Mouse (Mus musculus): ENCODE results near the gene Faap20. TPM values are rescaled to one million over a fixed set of nuclear protein-coding genes. Genes with fewer than 3 reads are reported as not detected.

The Faap20 gene
- polyA plus RNA-seq, 1 experiment from 2014 or later = 23.1 TPM

GRCm38 (mm10) chr4:155214793-155215192 lies 34.8 kb upstream of the Faap20 start:
- ATAC-seq (no peak), DNase-seq (no peak)
- Histone ChIP-seq H3K9ac (replicated peaks) (no peak overlapping the region), H3K27me3 (ENCODE audit: insufficient read depth, low read length) (no peaks in the 10 kb centered on the region), H3K36me3 (replicated peaks; ENCODE audit: insufficient read depth, low read length) (no peaks in the 10 kb centered on the region; the same call in 1 of the 2 replicates), H3K27ac (ENCODE audit: low read depth) (peak overlapping the region; percentile 22; the same call in 1 of the 2 replicates), H3K4me2 (ENCODE audit: low read depth, low read length) (no peak overlapping the region; the same call in 1 of the 2 replicates), H3K4me1 (ENCODE audit: insufficient read depth) (peaks cover 66% of the 10 kb centered on the region), H3K4me3 (ENCODE audit: low read depth, low read length) (no peak overlapping the region), H3K9me3 (ENCODE audit: low read length) (no peaks in the 10 kb centered on the region)
- no peak for TF ChIP-seq EP300 (IDR thresholded peaks at IDR 0.05; ENCODE audit: low read depth)
- TF ChIP-seq CTCF (IDR thresholded peaks at IDR 0.05; ENCODE audit: low read depth) = no peak
- 72% methylated on average over 10 of the region's 10 CpGs for WGBS (ENCODE audit: insufficient replicate concordance)

GRCm38 (mm10) chr4:155215203-155215602 lies 34.4 kb upstream of the Faap20 start:
- 67% methylated on average over 9 of the region's 9 CpGs for WGBS (ENCODE audit: insufficient replicate concordance)
- H3K27ac ChIP-seq (ENCODE audit: low read depth) = 0 out of 2 replicates have a peak overlapping the region, but pooled peaks have one; percentile 23
- H3K9me3 ChIP-seq (ENCODE audit: low read length) = no peaks in the 10 kb centered on the region
- H3K36me3 ChIP-seq (replicated peaks; ENCODE audit: insufficient read depth, low read length) = no peaks in the 10 kb centered on the region; the same call in 1 of the 2 replicates
- H3K9ac ChIP-seq (replicated peaks) = no peak overlapping the region
- DNase-seq (no peak), ATAC-seq (no peak)
- peaks cover 70% of the 10 kb centered on the region for H3K4me1 ChIP-seq (ENCODE audit: insufficient read depth)
- no peak overlapping the region for H3K4me3 ChIP-seq (ENCODE audit: low read depth, low read length)
- H3K4me2 ChIP-seq (ENCODE audit: low read depth, low read length) = peak overlapping the region; percentile 7; the same call in 1 of the 2 replicates
- no peaks in the 10 kb centered on the region for H3K27me3 ChIP-seq (ENCODE audit: insufficient read depth, low read length)
- TF ChIP-seq EP300 (IDR thresholded peaks at IDR 0.05; ENCODE audit: low read depth) (no peak), CTCF (IDR thresholded peaks at IDR 0.05; ENCODE audit: low read depth) (no peak)

GRCm38 (mm10) chr4:155215773-155216630 lies 33.6 kb upstream of the Faap20 start:
- no peak overlapping the region for H3K9ac ChIP-seq (replicated peaks)
- H3K27ac ChIP-seq (ENCODE audit: low read depth) = 0 out of 2 replicates have a peak overlapping the region, but pooled peaks have one; percentile 41

GRCm38 (mm10) chr4:155217241-155218103 lies 32.1 kb upstream of the Faap20 start:
- peak overlapping the region; percentile 41 for H3K27ac ChIP-seq (ENCODE audit: low read depth)
- no peaks in the 10 kb centered on the region for H3K27me3 ChIP-seq (ENCODE audit: insufficient read depth, low read length)
- H3K4me1 ChIP-seq (ENCODE audit: insufficient read depth) = peaks cover 76% of the 10 kb centered on the region
- H3K4me2 ChIP-seq (ENCODE audit: low read depth, low read length) = peak overlapping the region; percentile 41
- DNase-seq (peak; percentile 71), ATAC-seq (peak; percentile 50)
- no peaks in the 10 kb centered on the region for H3K36me3 ChIP-seq (replicated peaks; ENCODE audit: insufficient read depth, low read length)
- WGBS (ENCODE audit: insufficient replicate concordance) = 31% methylated on average over 12 of the region's 12 CpGs
- H3K9ac ChIP-seq (replicated peaks) = 0 out of 2 replicates have a peak overlapping the region, but pooled peaks have one; percentile 18
- H3K4me3 ChIP-seq (ENCODE audit: low read depth, low read length) = no peak overlapping the region
- H3K9me3 ChIP-seq (ENCODE audit: low read length) = no peaks in the 10 kb centered on the region
- TF ChIP-seq CTCF (IDR thresholded peaks at IDR 0.05; ENCODE audit: low read depth) (no peak), EP300 (IDR thresholded peaks at IDR 0.05; ENCODE audit: low read depth) (no peak)

More at GRCm38 (mm10) chr4:155215773-155216630, 33.6 kb upstream of the Faap20 start:
- Histone ChIP-seq H3K4me1 (ENCODE audit: insufficient read depth) (peaks cover 76% of the 10 kb centered on the region), H3K27me3 (ENCODE audit: insufficient read depth, low read length) (no peaks in the 10 kb centered on the region), H3K9me3 (ENCODE audit: low read length) (no peaks in the 10 kb centered on the region), H3K36me3 (replicated peaks; ENCODE audit: insufficient read depth, low read length) (no peaks in the 10 kb centered on the region; the same call in 1 of the 2 replicates), H3K4me3 (ENCODE audit: low read depth, low read length) (no peak overlapping the region), H3K4me2 (ENCODE audit: low read depth, low read length) (peak overlapping the region; percentile 41)
- TF ChIP-seq EP300 (IDR thresholded peaks at IDR 0.05; ENCODE audit: low read depth) (no peak), CTCF (IDR thresholded peaks at IDR 0.05; ENCODE audit: low read depth) (0 out of 2 replicates have a peak, but pooled peaks have one; percentile 5)
- no peak for DNase-seq
- no peak for ATAC-seq
- WGBS (ENCODE audit: insufficient replicate concordance) = 62% methylated on average over 12 of the region's 12 CpGs

- 59% methylated on average over 9 of the region's 9 CpGs for WGBS (ENCODE audit: insufficient replicate concordance)
- Histone ChIP-seq H3K9ac (replicated peaks) (no peak overlapping the region), H3K36me3 (replicated peaks; ENCODE audit: insufficient read depth, low read length) (no peaks in the 10 kb centered on the region), H3K4me2 (ENCODE audit: low read depth, low read length) (peak overlapping the region; percentile 74), H3K4me1 (ENCODE audit: insufficient read depth) (peaks cover 73% of the 10 kb centered on the region), H3K9me3 (ENCODE audit: low read length) (no peaks in the 10 kb centered on the region), H3K4me3 (ENCODE audit: low read depth, low read length) (no peak overlapping the region), H3K27ac (ENCODE audit: low read depth) (peak overlapping the region; percentile 41; the same call in 1 of the 2 replicates), H3K27me3 (ENCODE audit: insufficient read depth, low read length) (no peaks in the 10 kb centered on the region)
- no peak for DNase-seq
- TF ChIP-seq EP300 (IDR thresholded peaks at IDR 0.05; ENCODE audit: low read depth) = no peak
- no peak for TF ChIP-seq CTCF (IDR thresholded peaks at IDR 0.05; ENCODE audit: low read depth)
- ATAC-seq = no peak
Observed at GRCm38 (mm10) chr4:155218104-155218732, 31.4 kb upstream of the Faap20 start.
